Mouse (Mus musculus) hindbrain, embryonic 10.5 days (tissue): Measurements from ENCODE around the gene Ddx46. TPM values are rescaled to one million over a fixed set of nuclear protein-coding genes. Genes with fewer than 3 reads are reported as not detected.
A peak's percentile ranks its signal among the peaks of the same experiment; 100 is the strongest.
"Not testable (repeated sequence)": the region's sequence is repeated elsewhere in the genome, so short reads cannot be mapped to it uniquely, and the experiment has no call there.

Experiments used
- DNase-seq: peaks from one replicate; pipeline ENCODE4 v3.0.0-alpha.2; 2017; ENCODE audit warnings: low spot score
- H3K27ac ChIP-seq: fragments of 300-500 bp; sonication (generic); 2 replicates; pipeline ENCODE4 v1.5.1; 2016; ENCODE audit warnings: mild to moderate bottlenecking, moderate library complexity
- H3K27me3 ChIP-seq: fragments of 300-500 bp; sonication (generic); 2 replicates; pipeline ENCODE4 v1.6.1; 2016; ENCODE audit warnings: mild to moderate bottlenecking; ENCODE audit not compliant: poor library complexity, insufficient read depth, severe bottlenecking
- H3K36me3 ChIP-seq: fragments of 300-500 bp; sonication (generic); 2 replicates; pipeline ENCODE4 v1.6.1; 2016; ENCODE audit warnings: mild to moderate bottlenecking, moderate library complexity
- H3K4me1 ChIP-seq: fragments of 300-500 bp; sonication (generic); replicated peaks from 2 replicates; pipeline ENCODE4 v1.6.1; 2016; ENCODE audit warnings: mild to moderate bottlenecking
- H3K4me3 ChIP-seq: fragments of 300-500 bp; sonication (generic); 2 replicates; pipeline ENCODE4 v1.5.1; 2016; ENCODE audit warnings: mild to moderate bottlenecking, moderate library complexity
- H3K9me3 ChIP-seq: fragments of 300-500 bp; sonication (generic); 2 replicates; pipeline ENCODE4 v1.6.1; 2016; ENCODE audit warnings: mild to moderate bottlenecking, moderate library complexity
- WGBS: fragments of 180-500 bp; shearing (Covaris S2); methylation state at CpG from one replicate; pipeline ENCODE4 v1.1.7; 2016; 5-methylcytosine and 5-hydroxymethylcytosine counted together
- polyA plus RNA-seq: library from polyadenylated mRNA; unstranded; fragments of >200 nt; fragmentation: Nextera tagmentation; extraction: Ambion mirVana; gene quantifications from 2 replicates; pipeline ENCODE4 v1.2.1, GENCODE M21; 2016

Ddx46 gene
- polyA plus RNA-seq, 1 experiment from 2014 or later, result 27.1 TPM

- no peak for DNase-seq
- no peak overlapping the region for H3K4me3 ChIP-seq
- H3K9me3 ChIP-seq, result no peaks in the 10 kb centered on the region
- peaks cover 49% of the 10 kb centered on the region for H3K36me3 ChIP-seq
- WGBS, result 86% methylated on average over 7 of the region's 7 CpGs
- no peaks in the 10 kb centered on the region for H3K4me1 ChIP-seq
- H3K27ac ChIP-seq, result no peak overlapping the region
- no peaks in the 10 kb centered on the region for H3K27me3 ChIP-seq
These were observed 22.8 kb upstream of the Ddx46 start for GRCm38 (mm10) chr13:55611996-55612395.

GRCm38 (mm10) chr13:55613471-55613870 is 21.4 kb upstream of the Ddx46 start:
- DNase-seq, result no peak
- Histone ChIP-seq H3K4me3 (no peak overlapping the region), H3K27me3 (no peaks in the 10 kb centered on the region), H3K4me1 (no peaks in the 10 kb centered on the region), H3K9me3 (no peaks in the 10 kb centered on the region), H3K36me3 (peaks cover 34% of the 10 kb centered on the region), H3K27ac (no peak overlapping the region)
- 49% methylated on average over 5 of the region's 5 CpGs for WGBS

GRCm38 (mm10) chr13:55619328-55619727 is 15.5 kb upstream of the Ddx46 start:
- no peak for DNase-seq
- Histone ChIP-seq H3K27me3 (no peaks in the 10 kb centered on the region), H3K4me3 (no peak overlapping the region), H3K27ac (no peak overlapping the region), H3K36me3 (peaks cover under 1% of the 10 kb centered on the region; the same call in 1 of the 2 replicates), H3K9me3 (no peaks in the 10 kb centered on the region), H3K4me1 (peaks cover 17% of the 10 kb centered on the region)
- WGBS, result 94% methylated on average over 4 of the region's 4 CpGs

GRCm38 (mm10) chr13:55620275-55620674 is 14.6 kb upstream of the Ddx46 start:
- 84% methylated on average over 2 of the region's 2 CpGs for WGBS
- Histone ChIP-seq H3K36me3 (peaks cover 8% of the 10 kb centered on the region), H3K4me3 (no peak overlapping the region), H3K27me3 (no peaks in the 10 kb centered on the region), H3K4me1 (peaks cover 23% of the 10 kb centered on the region), H3K9me3 (no peaks in the 10 kb centered on the region), H3K27ac (no peak overlapping the region)
- no peak for DNase-seq

- not testable (repeated sequence) for DNase-seq
- WGBS, result 27% methylated on average over 20 of the region's 20 CpGs
- peaks cover 23% of the 10 kb centered on the region for H3K4me1 ChIP-seq
These were observed 12.6 kb upstream of the Ddx46 start for GRCm38 (mm10) chr13:55622156-55622648.

GRCm38 (mm10) chr13:55622649-55623541 is 11.9 kb upstream of the Ddx46 start, which contains the start of gene Caml:
Gene Caml, plus strand, starts transcription at chr13:55623005.
- WGBS, result under 1% methylated on average over 59 of the region's 59 CpGs
- H3K27ac ChIP-seq, result peak within 1 kb of the TSS; percentile 97

More at GRCm38 (mm10) chr13:55622156-55622648, 12.6 kb upstream of the Ddx46 start:
- peaks cover 25% of the 10 kb centered on the region for H3K36me3 ChIP-seq
- peak overlapping the region; percentile 72 for H3K4me3 ChIP-seq
- not testable (repeated sequence) for H3K27me3 ChIP-seq, H3K9me3 ChIP-seq
- peak overlapping the region; percentile 97 for H3K27ac ChIP-seq

GRCm38 (mm10) chr13:55635146-55635571 is 332 bp downstream of the Ddx46 start:
- Histone ChIP-seq H3K27ac (peak overlapping the region; percentile 93), H3K4me3 (peak overlapping the region; percentile 100), H3K9me3 (no peaks in the 10 kb centered on the region), H3K4me1 (peaks cover 22% of the 10 kb centered on the region), H3K27me3 (no peaks in the 10 kb centered on the region), H3K36me3 (peaks cover 65% of the 10 kb centered on the region)
- no peak for DNase-seq
- under 1% methylated on average over 40 of the region's 40 CpGs for WGBS

More at GRCm38 (mm10) chr13:55622649-55623541, 11.9 kb upstream of the Ddx46 start, which contains the start of gene Caml:
- peak; percentile 90 for DNase-seq
- peaks cover 31% of the 10 kb centered on the region for H3K36me3 ChIP-seq
- peaks cover 23% of the 10 kb centered on the region for H3K4me1 ChIP-seq
- peak within 1 kb of the TSS; percentile 72 for H3K4me3 ChIP-seq
- no peaks in the 10 kb centered on the region for H3K9me3 ChIP-seq
- H3K27me3 ChIP-seq, result no peaks in the 10 kb centered on the region

- 90% methylated on average over 14 of the region's 14 CpGs for WGBS
- H3K4me3 ChIP-seq, result peak overlapping the region; percentile 100
- DNase-seq, result no peak
- H3K36me3 ChIP-seq, result peaks cover 66% of the 10 kb centered on the region
- peaks cover 22% of the 10 kb centered on the region for H3K4me1 ChIP-seq
- no peaks in the 10 kb centered on the region for H3K9me3 ChIP-seq
- no peak overlapping the region for H3K27ac ChIP-seq
- H3K27me3 ChIP-seq, result no peaks in the 10 kb centered on the region
These were observed 1.6 kb downstream of the Ddx46 start for GRCm38 (mm10) chr13:55636185-55636983.

- Histone ChIP-seq H3K36me3 (peaks cover 81% of the 10 kb centered on the region), H3K4me1 (peaks cover 15% of the 10 kb centered on the region)
- DNase-seq, result peak; percentile 77
- 56% methylated on average over 8 of the region's 8 CpGs for WGBS
- not testable (repeated sequence) for H3K4me3 ChIP-seq, H3K27me3 ChIP-seq, H3K27ac ChIP-seq, H3K9me3 ChIP-seq
These were observed 5.7 kb downstream of the Ddx46 start for GRCm38 (mm10) chr13:55640480-55640879.

GRCm38 (mm10) chr13:55644525-55644924 is 9.7 kb downstream of the Ddx46 start:
- Histone ChIP-seq H3K27ac (no peak overlapping the region), H3K4me1 (peaks cover 2% of the 10 kb centered on the region; the same call in 1 of the 2 replicates), H3K4me3 (no peak overlapping the region), H3K27me3 (no peaks in the 10 kb centered on the region), H3K9me3 (no peaks in the 10 kb centered on the region), H3K36me3 (peaks cover 91% of the 10 kb centered on the region)
- WGBS, result 92% methylated on average over 2 of the region's 2 CpGs
- DNase-seq, result peak; percentile 40

- peaks cover 100% of the 10 kb centered on the region for H3K36me3 ChIP-seq
These were observed 15.3 kb downstream of the Ddx46 start for GRCm38 (mm10) chr13:55650098-55650497.

GRCm38 (mm10) chr13:55650980-55651379 is 16.2 kb downstream of the Ddx46 start:
- no peak overlapping the region for H3K27ac ChIP-seq
- peaks cover 100% of the 10 kb centered on the region for H3K36me3 ChIP-seq
- H3K4me3 ChIP-seq, result no peak overlapping the region
- H3K4me1 ChIP-seq, result no peaks in the 10 kb centered on the region
- 89% methylated on average over 6 of the region's 6 CpGs for WGBS
- no peaks in the 10 kb centered on the region for H3K9me3 ChIP-seq
- DNase-seq, result no peak
- no peaks in the 10 kb centered on the region for H3K27me3 ChIP-seq

More at GRCm38 (mm10) chr13:55650098-55650497, 15.3 kb downstream of the Ddx46 start:
- no peak for DNase-seq
- Histone ChIP-seq H3K4me1 (no peaks in the 10 kb centered on the region), H3K9me3 (no peaks in the 10 kb centered on the region), H3K27ac (no peak overlapping the region), H3K4me3 (no peak overlapping the region), H3K27me3 (no peaks in the 10 kb centered on the region)
- WGBS, result 92% methylated on average over 12 of the region's 12 CpGs
